ENCODE assay signal across 8 mouse cellular contexts in the genomic region with DNA sequence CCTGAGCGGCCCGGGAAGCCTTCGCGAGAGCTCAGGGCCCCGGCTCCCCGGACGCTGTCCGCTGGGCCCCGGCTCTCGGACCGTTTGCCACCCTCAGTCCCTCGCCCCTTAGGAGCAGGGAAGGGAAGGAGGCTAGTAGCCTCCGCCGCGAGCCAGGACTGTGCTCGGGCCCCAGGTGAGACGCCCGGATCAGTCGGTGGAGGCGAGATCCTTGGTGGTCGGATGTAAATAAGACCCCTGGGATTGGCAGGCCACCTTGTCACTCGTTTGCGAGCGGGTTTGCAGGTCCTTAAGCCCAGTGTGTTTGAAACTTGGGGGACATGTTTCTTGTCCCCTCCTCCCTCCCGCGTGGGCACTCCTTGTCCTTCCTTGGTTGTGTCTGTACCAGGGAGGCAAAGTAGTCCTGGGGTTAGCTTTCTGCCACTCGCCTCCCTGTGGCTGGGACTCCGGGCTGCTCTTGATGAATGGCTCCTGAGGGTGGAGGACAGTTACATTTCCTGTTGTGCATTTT. TPM values are rescaled to one million over a fixed set of nuclear protein-coding genes. Genes with fewer than 3 reads are reported as not detected.
DNase-seq lines count a peak whose midpoint lies in the region; ATAC-seq and TF ChIP-seq lines count a peak whose summit lies in the region.

No protein-coding gene starts in this region.

- H3K4me3 ChIP-seq in G1E (ENCODE audit: low read depth, low read length), result peak overlapping the region; percentile 93
- H3K4me3 ChIP-seq in forebrain, embryonic 13.5 days, result peak overlapping the region; percentile 87
- peak overlapping the region; percentile 80 for H3K4me3 ChIP-seq in lung, adult 2 months (replicated peaks; ENCODE audit: extremely low read depth, low read depth, low read length)
- peak overlapping the region; percentile 80 for H3K4me3 ChIP-seq in neural tube, embryonic 15.5 days (replicated peaks)

- peaks cover 51% of the 10 kb centered on the region for H3K4me1 ChIP-seq in G1E (ENCODE audit: insufficient read depth, low read depth, low read length)
- H3K4me1 ChIP-seq in forebrain, embryonic 13.5 days, result peaks cover 20% of the 10 kb centered on the region
- peaks cover 20% of the 10 kb centered on the region for H3K4me1 ChIP-seq in lung, adult 2 months (ENCODE audit: control insufficient read depth, insufficient read depth, low read length)
- H3K4me1 ChIP-seq in neural tube, embryonic 15.5 days, result peaks cover 25% of the 10 kb centered on the region

- peak overlapping the region; percentile 90 for H3K27ac ChIP-seq in forebrain, embryonic 13.5 days
- H3K27ac ChIP-seq in neural tube, embryonic 15.5 days (replicated peaks), result peak overlapping the region; percentile 90

- no peak for ATAC-seq in G1E (ENCODE audit: extremely low read depth, insufficient number of reproducible peaks, low FRiP score, poor library complexity, severe bottlenecking)
- ATAC-seq in forebrain, embryonic 13.5 days, result peak; percentile 22
- peak; percentile 55 for ATAC-seq in neural tube, embryonic 15.5 days (ENCODE audit: low FRiP score)

- H3K4me2 ChIP-seq in forebrain, embryonic 13.5 days, result peak overlapping the region; percentile 85
- peak overlapping the region; percentile 86 for H3K4me2 ChIP-seq in neural tube, embryonic 15.5 days

- intact Hi-C loops in heart, postnatal 14 days (cut with DNase I), result loop anchor here (2.0 to 5.0 kb wide), 2 partner anchors 46 to 103 kb away; no protein-coding TSS in a partner anchor

- peaks cover 14% of the 10 kb centered on the region for H3K36me3 ChIP-seq in G1E (replicated peaks)
- H3K36me3 ChIP-seq in forebrain, embryonic 13.5 days (ENCODE audit: poor library complexity, severe bottlenecking), result no peaks in the 10 kb centered on the region
- H3K36me3 ChIP-seq in neural tube, embryonic 15.5 days, result no peaks in the 10 kb centered on the region

- peak; percentile 86; the same call in 1 of the 2 replicates for TF ChIP-seq POLR2A in lung, adult 2 months (IDR thresholded peaks at IDR 0.05; ENCODE audit: borderline replicate concordance, extremely low read depth, low read depth, low read length)

- no peaks in the 10 kb centered on the region; the same call in 1 of the 2 replicates for H3K9me3 ChIP-seq in G1E (replicated peaks)
- 0 out of 2 replicates have a peak, but pooled peaks cover 1% of the 10 kb centered on the region for H3K9me3 ChIP-seq in forebrain, embryonic 13.5 days (replicated peaks)
- no peaks in the 10 kb centered on the region; the same call in 1 of the 2 replicates for H3K9me3 ChIP-seq in neural tube, embryonic 15.5 days (replicated peaks)

- no peak for TF ChIP-seq CTCF in G1E (IDR thresholded peaks at IDR 0.05; ENCODE audit: low read depth, low read length)
- no peak for TF ChIP-seq CTCF in lung, adult 2 months (IDR thresholded peaks at IDR 0.05; ENCODE audit: insufficient read depth, low read length)

- 0% methylated on average over 16 of the region's 28 CpGs for WGBS in forebrain, embryonic 13.5 days
- under 1% methylated on average over 28 of the region's 28 CpGs for WGBS in lung, adult 2 months
- under 1% methylated on average over 27 of the region's 28 CpGs for WGBS in neural tube, embryonic 15.5 days

- H3K27me3 ChIP-seq in G1E (ENCODE audit: insufficient read depth, low read length), result no peaks in the 10 kb centered on the region
- no peaks in the 10 kb centered on the region for H3K27me3 ChIP-seq in forebrain, embryonic 13.5 days
- H3K27me3 ChIP-seq in neural tube, embryonic 15.5 days (replicated peaks), result no peaks in the 10 kb centered on the region

- DNase-seq in G1E (ENCODE audit: low spot score), result peak; percentile 41
- peak; percentile 67 to 68 for DNase-seq in adrenal gland, postnatal 36 days
- DNase-seq in heart, postnatal 14 days, result peak; percentile 52 to 53
- peak; percentile 60 to 77 for DNase-seq in kidney, postnatal 4 days
- peak; percentile 72 for DNase-seq in lung, adult 2 months
- DNase-seq in yolk sac, embryonic 10.5 days (ENCODE audit: low spot score), result peak; percentile 70

- H3K9ac ChIP-seq in forebrain, embryonic 13.5 days, result peak overlapping the region; percentile 97
- peak overlapping the region; percentile 96 for H3K9ac ChIP-seq in neural tube, embryonic 15.5 days (replicated peaks)

RNA-seq across cellular contexts. Expression of a gene that starts 1.8 kb away (rescaled TPM):
- total RNA-seq in G1E (2014; fragmentation: Nextera tagmentation), result 106 and 111 TPM in 2 replicates
- 8.8 and 13.4 TPM in 2 replicates for total RNA-seq in G1E (2017)
- polyA plus RNA-seq in G1E (2012), result 13.4 and 16.3 TPM in 2 replicates
- 10 to 100 TPM; 67.9 to 76.9 TPM for total RNA-seq in adrenal gland, postnatal 36 days (2021)
- polyA plus RNA-seq in forebrain, embryonic 13.5 days (2015; fragmentation: Nextera tagmentation; extraction: Ambion mirVana), result 10.9 and 13.7 TPM in 2 replicates
- total RNA-seq in heart, postnatal 14 days (2021), result 10 to 100 TPM; 43.6 to 44.5 TPM
- 20.5 and 24.6 TPM in 2 replicates for polyA plus RNA-seq in lung, adult 2 months (2012; rRNA removed)
- polyA plus RNA-seq in neural tube, embryonic 15.5 days (2015; fragmentation: Nextera tagmentation; extraction: Ambion mirVana), result 10.2 and 18.6 TPM in 2 replicates
